Mouse (Mus musculus) intestine, embryonic 15.5 days (tissue): Measurements from ENCODE around the gene Jph2. TPM values are rescaled to one million over a fixed set of nuclear protein-coding genes. Genes with fewer than 3 reads are reported as not detected.

Source experiments
- ATAC-seq: fragments of 200-750 bp; cut with Nextera tagmentation; 2 replicates; pipeline ENCODE4 v1.8.0; 2017; ENCODE audit warnings: moderate TSS enrichment, moderate library complexity
- H3K27ac ChIP-seq: fragments of 300-500 bp; sonication (generic); 2 replicates; pipeline ENCODE4 v1.5.1; 2015; ENCODE audit warnings: mild to moderate bottlenecking, inconsistent platforms
- H3K27me3 ChIP-seq: fragments of 300-500 bp; sonication (generic); replicated peaks from 2 replicates; pipeline ENCODE4 v1.6.1; 2015; ENCODE audit warnings: inconsistent platforms
- H3K36me3 ChIP-seq: fragments of 300-500 bp; sonication (generic); 2 replicates; pipeline ENCODE4 v1.6.1; 2015; ENCODE audit warnings: inconsistent platforms
- H3K4me1 ChIP-seq: fragments of 300-500 bp; sonication (generic); replicated peaks from 2 replicates; pipeline ENCODE4 v1.6.1; 2015; ENCODE audit warnings: inconsistent platforms
- H3K4me2 ChIP-seq: fragments of 300-500 bp; sonication (generic); replicated peaks from 2 replicates; pipeline ENCODE4 v1.6.1; 2015; ENCODE audit warnings: mild to moderate bottlenecking, inconsistent platforms
- H3K4me3 ChIP-seq: fragments of 300-500 bp; sonication (generic); replicated peaks from 2 replicates; pipeline ENCODE4 v1.5.1; 2015; ENCODE audit warnings: inconsistent platforms
- H3K9ac ChIP-seq: fragments of 300-500 bp; sonication (generic); 2 replicates; pipeline ENCODE4 v1.6.1; 2015; ENCODE audit warnings: inconsistent platforms
- H3K9me3 ChIP-seq: fragments of 300-500 bp; sonication (generic); 2 replicates; pipeline ENCODE4 v1.6.1; 2016; ENCODE audit warnings: inconsistent platforms
- WGBS: fragments of 180-500 bp; shearing (Covaris S2); methylation state at CpG from one replicate; pipeline ENCODE4 v1.1.7; 2015; 5-methylcytosine and 5-hydroxymethylcytosine counted together
- polyA plus RNA-seq: library from polyadenylated mRNA; unstranded; fragments of >200 nt; fragmentation: Nextera tagmentation; extraction: Ambion mirVana; gene quantifications from 2 replicates; pipeline ENCODE4 v1.2.1, GENCODE M21; 2015

The Jph2 gene
- 8.5 and 9.8 TPM in 2 replicates for polyA plus RNA-seq

GRCm38 (mm10) chr2:163397905-163398304 lies at the start of gene Jph2:
TSS of gene Jph2 (minus strand) at chr2:163397993.
- WGBS, result 8% methylated on average over 10 of the region's 10 CpGs

GRCm38 (mm10) chr2:163447375-163447774 lies 49.6 kb upstream of the Jph2 start:
- 73% methylated on average over 12 of the region's 12 CpGs for WGBS
- no peak overlapping the region for H3K27ac ChIP-seq
- no peak overlapping the region for H3K4me2 ChIP-seq
- H3K27me3 ChIP-seq, result no peaks in the 10 kb centered on the region
- ATAC-seq, result no peak
- no peaks in the 10 kb centered on the region for H3K9me3 ChIP-seq
- no peak overlapping the region for H3K9ac ChIP-seq
- no peak overlapping the region for H3K4me3 ChIP-seq
- H3K4me1 ChIP-seq, result no peaks in the 10 kb centered on the region
- no peaks in the 10 kb centered on the region for H3K36me3 ChIP-seq

More at GRCm38 (mm10) chr2:163397905-163398304, at the start of gene Jph2:
- 0 out of 2 replicates have a peak, but pooled peaks cover 3% of the 10 kb centered on the region for H3K4me1 ChIP-seq
- H3K4me3 ChIP-seq, result peak within 1 kb of the TSS; percentile 30
- peak within 1 kb of the TSS; percentile 52 for H3K4me2 ChIP-seq
- H3K27ac ChIP-seq, result peak within 1 kb of the TSS; percentile 79
- peak; percentile 79 for ATAC-seq
- no peaks in the 10 kb centered on the region for H3K9me3 ChIP-seq
- no peaks in the 10 kb centered on the region for H3K27me3 ChIP-seq
- H3K9ac ChIP-seq, result peak within 1 kb of the TSS; percentile 33
- no peaks in the 10 kb centered on the region for H3K36me3 ChIP-seq

GRCm38 (mm10) chr2:163444017-163444416 lies 46.2 kb upstream of the Jph2 start:
- no peaks in the 10 kb centered on the region for H3K36me3 ChIP-seq
- WGBS, result 57% methylated on average over 7 of the region's 7 CpGs
- H3K4me2 ChIP-seq, result no peak overlapping the region
- peaks cover 1% of the 10 kb centered on the region; the same call in 1 of the 2 replicates for H3K4me1 ChIP-seq
- H3K27me3 ChIP-seq, result peaks cover 8% of the 10 kb centered on the region
- no peak overlapping the region for H3K9ac ChIP-seq
- no peak for ATAC-seq
- no peak overlapping the region for H3K4me3 ChIP-seq
- no peak overlapping the region for H3K27ac ChIP-seq
- H3K9me3 ChIP-seq, result no peaks in the 10 kb centered on the region

- H3K9me3 ChIP-seq, result no peaks in the 10 kb centered on the region
- H3K4me1 ChIP-seq, result peaks cover 6% of the 10 kb centered on the region; the same call in 1 of the 2 replicates
- H3K4me3 ChIP-seq, result no peak overlapping the region
- H3K27me3 ChIP-seq, result peaks cover 13% of the 10 kb centered on the region
- H3K4me2 ChIP-seq, result no peak overlapping the region
- H3K9ac ChIP-seq, result no peak overlapping the region
- WGBS, result 57% methylated on average over 6 of the region's 6 CpGs
- no peak overlapping the region for H3K27ac ChIP-seq
- ATAC-seq, result no peak
- H3K36me3 ChIP-seq, result no peaks in the 10 kb centered on the region
These were observed 45.8 kb upstream of the Jph2 start for GRCm38 (mm10) chr2:163443543-163443942.

GRCm38 (mm10) chr2:163439488-163439887 lies 41.7 kb upstream of the Jph2 start:
- Histone ChIP-seq H3K27me3 (peaks cover 22% of the 10 kb centered on the region), H3K27ac (no peak overlapping the region), H3K4me1 (peaks cover 14% of the 10 kb centered on the region; the same call in 1 of the 2 replicates), H3K4me3 (no peak overlapping the region), H3K36me3 (no peaks in the 10 kb centered on the region), H3K9me3 (no peaks in the 10 kb centered on the region), H3K4me2 (peak overlapping the region; percentile 60; the same call in 1 of the 2 replicates), H3K9ac (no peak overlapping the region)
- no peak for ATAC-seq
- WGBS, result 59% methylated on average over 1 of the region's 1 CpGs

GRCm38 (mm10) chr2:163438619-163439451 lies 41.0 kb upstream of the Jph2 start:
- peak overlapping the region; percentile 60 for H3K4me2 ChIP-seq
- peak; percentile 49 for ATAC-seq
- H3K27ac ChIP-seq, result no peak overlapping the region
- WGBS, result 1% methylated on average over 30 of the region's 30 CpGs
- H3K27me3 ChIP-seq, result peaks cover 22% of the 10 kb centered on the region
- H3K36me3 ChIP-seq, result no peaks in the 10 kb centered on the region
- peak overlapping the region; percentile 37 for H3K9ac ChIP-seq
- H3K9me3 ChIP-seq, result no peaks in the 10 kb centered on the region
- peaks cover 14% of the 10 kb centered on the region; the same call in 1 of the 2 replicates for H3K4me1 ChIP-seq
- H3K4me3 ChIP-seq, result peak overlapping the region; percentile 40

GRCm38 (mm10) chr2:163438246-163438618 lies 40.4 kb upstream of the Jph2 start, which contains the start of gene Gdap1l1:
TSS of gene Gdap1l1 (plus strand) at chr2:163438476.
- no peaks in the 10 kb centered on the region for H3K9me3 ChIP-seq
- peaks cover 22% of the 10 kb centered on the region for H3K27me3 ChIP-seq
- ATAC-seq, result peak; percentile 47
- H3K4me1 ChIP-seq, result peaks cover 14% of the 10 kb centered on the region; the same call in 1 of the 2 replicates
- WGBS, result 1% methylated on average over 17 of the region's 18 CpGs
- peak within 1 kb of the TSS; percentile 60 for H3K4me2 ChIP-seq
- no peak within 1 kb of the TSS for H3K27ac ChIP-seq
- peak within 1 kb of the TSS; percentile 40 for H3K4me3 ChIP-seq
- no peaks in the 10 kb centered on the region for H3K36me3 ChIP-seq
- peak within 1 kb of the TSS; percentile 37 for H3K9ac ChIP-seq

GRCm38 (mm10) chr2:163437800-163438199 lies 40.0 kb upstream of the Jph2 start:
- no peak overlapping the region for H3K4me2 ChIP-seq
- WGBS, result 51% methylated on average over 4 of the region's 4 CpGs
- H3K9ac ChIP-seq, result no peak overlapping the region
- no peak overlapping the region for H3K27ac ChIP-seq
- no peak for ATAC-seq
- H3K4me1 ChIP-seq, result peaks cover 14% of the 10 kb centered on the region; the same call in 1 of the 2 replicates
- H3K9me3 ChIP-seq, result no peaks in the 10 kb centered on the region
- peaks cover 22% of the 10 kb centered on the region for H3K27me3 ChIP-seq
- H3K4me3 ChIP-seq, result peak overlapping the region; percentile 40; the same call in 1 of the 2 replicates
- no peaks in the 10 kb centered on the region for H3K36me3 ChIP-seq

GRCm38 (mm10) chr2:163433971-163434370 lies 36.2 kb upstream of the Jph2 start:
- Histone ChIP-seq H3K9me3 (no peaks in the 10 kb centered on the region), H3K4me2 (no peak overlapping the region), H3K36me3 (no peaks in the 10 kb centered on the region), H3K9ac (no peak overlapping the region), H3K4me3 (no peak overlapping the region), H3K27ac (no peak overlapping the region), H3K4me1 (peaks cover 12% of the 10 kb centered on the region; the same call in 1 of the 2 replicates), H3K27me3 (peaks cover 13% of the 10 kb centered on the region)
- WGBS, result 21% methylated on average over 4 of the region's 4 CpGs
- ATAC-seq, result no peak

- Histone ChIP-seq H3K27ac (no peak overlapping the region), H3K9me3 (no peaks in the 10 kb centered on the region), H3K4me1 (no peaks in the 10 kb centered on the region), H3K4me2 (no peak overlapping the region), H3K36me3 (no peaks in the 10 kb centered on the region), H3K27me3 (no peaks in the 10 kb centered on the region), H3K9ac (no peak overlapping the region), H3K4me3 (no peak overlapping the region)
- WGBS, result 75% methylated on average over 9 of the region's 9 CpGs
- ATAC-seq, result no peak
These were observed 33.5 kb upstream of the Jph2 start for GRCm38 (mm10) chr2:163431289-163431688.

GRCm38 (mm10) chr2:163428346-163429011 lies 30.7 kb upstream of the Jph2 start:
- H3K4me2 ChIP-seq, result no peak overlapping the region
- no peaks in the 10 kb centered on the region for H3K9me3 ChIP-seq
- no peak overlapping the region for H3K4me3 ChIP-seq
- H3K9ac ChIP-seq, result no peak overlapping the region
- H3K4me1 ChIP-seq, result no peaks in the 10 kb centered on the region
- no peak for ATAC-seq
- H3K27ac ChIP-seq, result no peak overlapping the region
- no peaks in the 10 kb centered on the region for H3K36me3 ChIP-seq
- no peaks in the 10 kb centered on the region for H3K27me3 ChIP-seq
- WGBS, result 40% methylated on average over 4 of the region's 4 CpGs

GRCm38 (mm10) chr2:163424597-163424996 lies 26.8 kb upstream of the Jph2 start, which contains the start of gene Oser1:
TSS of gene Oser1 (minus strand) at chr2:163424697.
- no peaks in the 10 kb centered on the region for H3K27me3 ChIP-seq
- H3K4me1 ChIP-seq, result peaks cover 7% of the 10 kb centered on the region; the same call in 1 of the 2 replicates
- H3K4me3 ChIP-seq, result no peak within 1 kb of the TSS
- H3K9ac ChIP-seq, result no peak within 1 kb of the TSS
- 85% methylated on average over 6 of the region's 6 CpGs for WGBS
- no peak within 1 kb of the TSS for H3K27ac ChIP-seq
- H3K9me3 ChIP-seq, result no peaks in the 10 kb centered on the region
- ATAC-seq, result no peak
- H3K4me2 ChIP-seq, result no peak within 1 kb of the TSS
- no peaks in the 10 kb centered on the region for H3K36me3 ChIP-seq
